Mouse (Mus musculus) hindbrain, embryonic 14.5 days (tissue): ENCODE measurements around the gene Coil. TPM values are rescaled to one million over a fixed set of nuclear protein-coding genes. Genes with fewer than 3 reads are reported as not detected.

ENCODE experiments used
- ATAC-seq: fragments of 200-750 bp; cut with Nextera tagmentation; 2 replicates; pipeline ENCODE4 v1.8.0; 2017; ENCODE audit warnings: moderate number of reproducible peaks, mild to moderate bottlenecking, moderate TSS enrichment, moderate library complexity; ENCODE audit not compliant: low FRiP score
- DNase-seq: peaks from one replicate; pipeline ENCODE4 v3.0.0-alpha.2; 2015; ENCODE audit warnings: low spot score
- H3K27ac ChIP-seq: fragments of 300-500 bp; sonication (generic); 2 replicates; pipeline ENCODE4 v1.5.1; 2014; ENCODE audit warnings: mild to moderate bottlenecking, moderate library complexity
- H3K27me3 ChIP-seq: fragments of 300-500 bp; sonication (generic); 2 replicates; pipeline ENCODE4 v1.6.1; 2014; ENCODE audit warnings: mild to moderate bottlenecking, low read length, mixed read lengths; ENCODE audit not compliant: control insufficient read depth, insufficient read depth
- H3K36me3 ChIP-seq: fragments of 300-500 bp; sonication (generic); replicated peaks from 2 replicates; pipeline ENCODE4 v1.6.1; 2014; ENCODE audit not compliant: control insufficient read depth, insufficient read depth
- H3K4me1 ChIP-seq: fragments of 300-500 bp; sonication (generic); replicated peaks from 2 replicates; pipeline ENCODE4 v1.6.1; 2014; ENCODE audit warnings: antibody characterized with exemption, low read length, mixed read lengths; ENCODE audit not compliant: control insufficient read depth, insufficient read depth
- H3K4me2 ChIP-seq: fragments of 300-500 bp; sonication (generic); replicated peaks from 2 replicates; pipeline ENCODE4 v1.6.1; 2014; ENCODE audit warnings: mild to moderate bottlenecking, moderate library complexity
- H3K4me3 ChIP-seq: fragments of 300-500 bp; sonication (generic); replicated peaks from 2 replicates; pipeline ENCODE4 v1.5.1; 2014; ENCODE audit warnings: mild to moderate bottlenecking, low read length
- H3K9ac ChIP-seq: fragments of 300-500 bp; sonication (generic); 2 replicates; pipeline ENCODE4 v1.6.1; 2014
- H3K9me3 ChIP-seq: fragments of 300-500 bp; sonication (generic); 2 replicates; pipeline ENCODE4 v1.6.1; 2016; ENCODE audit warnings: low read length; ENCODE audit not compliant: control insufficient read depth
- WGBS: fragments of 180-500 bp; shearing (Covaris S2); extraction: QIAGEN DNeasy Blood & Tissue Kit; methylation state at CpG from one replicate; pipeline ENCODE4 v1.1.7; 2014; 5-methylcytosine and 5-hydroxymethylcytosine counted together
- polyA plus RNA-seq: library from polyadenylated mRNA; unstranded; fragments of >200 nt; fragmentation: Nextera tagmentation; extraction: Ambion mirVana; gene quantifications from 2 replicates; pipeline ENCODE4 v1.2.1, GENCODE M21; 2014

The Coil gene
- polyA plus RNA-seq, 1 experiment from 2014 or later, result 16.9 TPM

DNA sequence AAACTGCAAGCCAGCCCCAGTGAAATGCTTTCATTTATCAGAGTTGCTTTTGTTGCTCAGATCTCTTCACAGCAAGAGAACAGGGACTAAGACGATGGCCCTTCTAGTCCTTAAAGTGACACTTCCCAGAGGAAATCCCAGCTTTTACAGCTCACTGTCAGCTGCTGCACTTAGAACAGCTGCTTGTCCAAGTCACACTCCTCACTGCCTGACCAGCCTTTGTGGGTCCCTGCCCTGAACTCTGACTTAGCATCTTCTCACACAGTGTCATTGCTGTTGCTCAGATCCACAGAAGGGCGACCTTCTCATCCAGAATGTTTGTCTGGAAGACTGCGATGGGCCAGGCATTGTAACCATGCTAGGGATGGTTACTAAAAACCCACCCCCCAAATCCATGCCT, 55.6 kb downstream of the Coil start:
- Histone ChIP-seq H3K4me3 (no peak overlapping the region), H3K4me2 (no peak overlapping the region), H3K9me3 (no peaks in the 10 kb centered on the region), H3K4me1 (no peaks in the 10 kb centered on the region), H3K9ac (no peak overlapping the region), H3K36me3 (no peaks in the 10 kb centered on the region), H3K27ac (no peak overlapping the region), H3K27me3 (no peaks in the 10 kb centered on the region)
- no peak for DNase-seq
- no peak for ATAC-seq
- 75% methylated on average over 3 of the region's 3 CpGs for WGBS

DNA sequence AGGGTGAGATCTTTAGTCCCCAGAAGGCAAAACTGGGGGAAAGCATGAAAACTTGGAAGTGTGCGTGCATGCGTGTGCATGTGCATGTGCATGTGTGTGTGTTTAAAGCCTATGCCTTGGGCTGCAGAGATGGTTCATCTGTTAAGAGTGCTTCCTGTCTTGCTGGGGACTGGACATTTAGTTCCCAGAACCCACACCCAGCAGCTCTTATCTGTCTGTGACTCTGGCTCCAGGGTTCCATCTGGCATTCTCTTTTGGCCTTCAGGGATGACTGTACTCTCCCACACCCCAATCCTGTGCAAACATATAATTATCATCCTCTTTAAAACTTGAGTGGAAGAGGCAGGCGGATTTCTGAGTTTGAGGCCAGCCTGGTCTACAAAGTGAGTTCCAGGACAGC, 56.1 kb downstream of the Coil start:
- H3K4me3 ChIP-seq, result no peak overlapping the region
- ATAC-seq (no peak), DNase-seq (no peak)
- no peak overlapping the region for H3K27ac ChIP-seq
- no peaks in the 10 kb centered on the region for H3K4me1 ChIP-seq
- no peak overlapping the region for H3K9ac ChIP-seq
- H3K9me3 ChIP-seq, result no peaks in the 10 kb centered on the region
- WGBS, result 98% methylated on average over 3 of the region's 3 CpGs
- no peak overlapping the region for H3K4me2 ChIP-seq
- H3K27me3 ChIP-seq, result no peaks in the 10 kb centered on the region
- no peaks in the 10 kb centered on the region for H3K36me3 ChIP-seq

DNA sequence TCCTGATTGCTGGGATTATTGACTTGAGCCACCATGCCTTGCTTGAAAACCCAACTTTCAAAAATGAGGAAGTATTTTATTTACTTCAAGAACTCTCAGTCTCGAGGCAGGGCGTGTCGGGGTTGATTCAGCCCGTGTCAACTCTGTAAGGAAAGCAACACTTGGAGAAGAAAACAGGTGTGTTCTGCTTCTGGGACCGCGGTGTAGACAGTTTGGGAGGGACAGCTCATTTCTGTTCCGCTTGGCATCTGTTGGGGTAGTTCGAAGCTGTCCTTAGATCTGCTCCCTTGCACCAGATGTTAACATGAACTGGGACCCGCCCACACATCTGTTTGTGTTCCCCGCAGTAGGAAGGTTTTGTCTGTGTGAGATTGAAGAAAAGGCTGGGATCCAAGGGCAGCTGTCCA, 57.9 kb downstream of the Coil start:
- Histone ChIP-seq H3K36me3 (no peaks in the 10 kb centered on the region), H3K27me3 (no peaks in the 10 kb centered on the region), H3K9me3 (no peaks in the 10 kb centered on the region), H3K4me1 (no peaks in the 10 kb centered on the region), H3K27ac (no peak overlapping the region), H3K4me2 (no peak overlapping the region), H3K9ac (no peak overlapping the region), H3K4me3 (no peak overlapping the region)
- ATAC-seq (no peak), DNase-seq (no peak)
- WGBS, result 78% methylated on average over 10 of the region's 10 CpGs

DNA sequence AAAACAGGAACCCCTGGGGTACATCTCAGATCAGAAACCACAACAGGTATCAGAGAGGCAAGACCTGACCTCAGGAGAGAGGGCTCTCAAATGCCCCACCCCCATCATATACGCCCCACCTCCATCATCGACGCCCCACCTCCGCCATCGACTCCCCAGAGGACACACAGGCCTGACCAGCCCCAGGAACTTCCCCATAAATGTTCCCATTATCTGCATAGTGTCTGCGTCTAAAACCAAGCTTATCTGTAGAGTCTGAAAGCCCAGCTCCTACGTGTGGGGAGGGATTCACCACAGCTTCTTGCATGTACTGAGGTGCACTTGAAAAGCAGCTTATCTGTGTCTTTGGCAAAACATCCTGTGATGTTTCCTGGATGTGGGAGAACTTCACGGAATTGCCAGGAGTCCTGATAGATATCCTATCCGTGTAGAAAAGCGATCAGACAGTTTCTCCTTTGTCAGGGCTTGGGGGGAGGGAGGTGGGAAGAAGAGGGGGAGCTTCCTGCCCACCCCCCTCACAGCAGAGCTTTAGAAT, 58.9 kb downstream of the Coil start:
- no peak for DNase-seq
- H3K36me3 ChIP-seq, result no peaks in the 10 kb centered on the region; the same call in 1 of the 2 replicates
- no peak overlapping the region for H3K9ac ChIP-seq
- WGBS, result 61% methylated on average over 10 of the region's 10 CpGs
- no peak for ATAC-seq
- no peaks in the 10 kb centered on the region for H3K27me3 ChIP-seq
- no peaks in the 10 kb centered on the region for H3K9me3 ChIP-seq
- H3K4me2 ChIP-seq, result no peak overlapping the region
- H3K27ac ChIP-seq, result no peak overlapping the region
- H3K4me1 ChIP-seq, result no peaks in the 10 kb centered on the region
- H3K4me3 ChIP-seq, result no peak overlapping the region

GRCm38 (mm10) chr11:89030552-89030951, 60.5 kb downstream of the Coil start:
- ATAC-seq, result no peak
- Histone ChIP-seq H3K4me3 (no peak overlapping the region), H3K27ac (no peak overlapping the region), H3K27me3 (no peaks in the 10 kb centered on the region), H3K4me1 (no peaks in the 10 kb centered on the region), H3K9me3 (no peaks in the 10 kb centered on the region), H3K4me2 (no peak overlapping the region), H3K9ac (no peak overlapping the region), H3K36me3 (no peaks in the 10 kb centered on the region; the same call in 1 of the 2 replicates)
- no peak for DNase-seq
- 72% methylated on average over 6 of the region's 6 CpGs for WGBS

GRCm38 (mm10) chr11:89031189-89031588, 61.1 kb downstream of the Coil start:
- Histone ChIP-seq H3K9ac (no peak overlapping the region), H3K4me3 (no peak overlapping the region), H3K9me3 (no peaks in the 10 kb centered on the region), H3K27ac (no peak overlapping the region), H3K27me3 (no peaks in the 10 kb centered on the region), H3K4me2 (no peak overlapping the region), H3K4me1 (no peaks in the 10 kb centered on the region), H3K36me3 (peaks cover 5% of the 10 kb centered on the region; the same call in 1 of the 2 replicates)
- DNase-seq, result no peak
- WGBS, result 69% methylated on average over 1 of the region's 1 CpGs
- ATAC-seq, result no peak

GRCm38 (mm10) chr11:89034592-89034991, 64.5 kb downstream of the Coil start:
- ATAC-seq (no peak), DNase-seq (no peak)
- Histone ChIP-seq H3K4me3 (no peak overlapping the region), H3K27me3 (no peaks in the 10 kb centered on the region), H3K9me3 (no peaks in the 10 kb centered on the region), H3K27ac (no peak overlapping the region), H3K4me1 (no peaks in the 10 kb centered on the region), H3K36me3 (peaks cover 34% of the 10 kb centered on the region), H3K9ac (no peak overlapping the region), H3K4me2 (no peak overlapping the region)

- H3K9me3 ChIP-seq, result no peaks in the 10 kb centered on the region
- H3K36me3 ChIP-seq, result peaks cover 44% of the 10 kb centered on the region
- no peak overlapping the region for H3K9ac ChIP-seq
- H3K4me1 ChIP-seq, result no peaks in the 10 kb centered on the region
- no peak for DNase-seq
- H3K27me3 ChIP-seq, result no peaks in the 10 kb centered on the region
- no peak for ATAC-seq
- no peak overlapping the region for H3K27ac ChIP-seq
- no peak overlapping the region for H3K4me3 ChIP-seq
- 93% methylated on average over 3 of the region's 3 CpGs for WGBS
- H3K4me2 ChIP-seq, result no peak overlapping the region
Measured at GRCm38 (mm10) chr11:89035552-89035951, 65.5 kb downstream of the Coil start.

GRCm38 (mm10) chr11:89038496-89038895, 68.4 kb downstream of the Coil start:
- DNase-seq (no peak), ATAC-seq (no peak)
- Histone ChIP-seq H3K27me3 (no peaks in the 10 kb centered on the region), H3K4me1 (no peaks in the 10 kb centered on the region), H3K36me3 (peaks cover 73% of the 10 kb centered on the region), H3K4me3 (no peak overlapping the region), H3K9me3 (no peaks in the 10 kb centered on the region), H3K9ac (no peak overlapping the region), H3K4me2 (no peak overlapping the region), H3K27ac (no peak overlapping the region)
- WGBS, result 95% methylated on average over 6 of the region's 6 CpGs

- Histone ChIP-seq H3K4me1 (no peaks in the 10 kb centered on the region), H3K9me3 (no peaks in the 10 kb centered on the region), H3K4me2 (no peak overlapping the region), H3K27me3 (no peaks in the 10 kb centered on the region), H3K27ac (no peak overlapping the region), H3K4me3 (no peak overlapping the region), H3K9ac (no peak overlapping the region), H3K36me3 (peaks cover 81% of the 10 kb centered on the region)
- 30% methylated on average over 3 of the region's 3 CpGs for WGBS
- DNase-seq, result peak; percentile 36
- no peak for ATAC-seq
Measured at GRCm38 (mm10) chr11:89039325-89039724, 69.3 kb downstream of the Coil start.
